Mouse (Mus musculus): ENCODE data around the gene Sh3gl2.

DNA sequence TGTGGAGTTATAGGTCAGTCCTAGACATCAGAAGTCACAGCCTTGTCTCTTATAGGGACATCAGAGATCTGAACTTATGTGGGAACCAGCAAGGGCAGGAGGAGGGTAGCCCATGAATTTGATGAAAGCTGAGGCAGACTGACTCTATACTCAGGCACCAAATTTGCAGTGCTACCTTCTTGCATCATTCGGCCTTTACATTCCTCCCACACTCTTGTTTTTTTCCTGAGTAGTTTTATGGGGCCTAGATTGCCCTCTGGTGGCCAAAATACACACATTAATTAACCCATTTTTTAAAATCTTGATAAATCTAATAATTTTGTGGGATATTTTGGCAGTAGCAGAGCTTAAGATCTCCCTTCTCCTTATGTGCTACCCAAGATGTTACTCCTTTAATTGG, 186.9 kb downstream of the Sh3gl2 start:
- TF ChIP-seq EP300 (IDR thresholded peaks at IDR 0.05; ENCODE audit: low read depth) (no peak), CTCF (IDR thresholded peaks at IDR 0.05; ENCODE audit: low read depth) (no peak)

All from liver, embryonic 14.5 days (tissue).